Mouse (Mus musculus) hindbrain, embryonic 11.5 days (tissue): ENCODE results near the gene Mrpl38. TPM values are rescaled to one million over a fixed set of nuclear protein-coding genes. Genes with fewer than 3 reads are reported as not detected.
"Not testable (repeated sequence)": the region's sequence is repeated elsewhere in the genome, so short reads cannot be mapped to it uniquely, and the experiment has no call there.

ENCODE experiments used
- ATAC-seq: fragments of 200-750 bp; cut with Nextera tagmentation; 2 replicates; pipeline ENCODE4 v1.8.0; 2017; ENCODE audit warnings: mild to moderate bottlenecking, moderate TSS enrichment, moderate library complexity; ENCODE audit not compliant: low FRiP score
- DNase-seq: peaks from one replicate; pipeline ENCODE4 v3.0.0-alpha.2; 2015; ENCODE audit warnings: low spot score
- H3K27ac ChIP-seq: fragments of 300-500 bp; sonication (generic); 2 replicates; pipeline ENCODE4 v1.5.1; 2014; ENCODE audit warnings: mild to moderate bottlenecking, low read depth, low read length
- H3K27me3 ChIP-seq: fragments of 300-500 bp; sonication (generic); 2 replicates; pipeline ENCODE4 v1.6.1; 2014; ENCODE audit warnings: mild to moderate bottlenecking, low read length, moderate library complexity, mixed read lengths; ENCODE audit not compliant: control insufficient read depth, insufficient read depth
- H3K36me3 ChIP-seq: fragments of 300-500 bp; sonication (generic); 2 replicates; pipeline ENCODE4 v1.6.1; 2014; ENCODE audit warnings: mild to moderate bottlenecking, low read length, moderate library complexity, mixed read lengths; ENCODE audit not compliant: control insufficient read depth, insufficient read depth
- H3K4me1 ChIP-seq: fragments of 300-500 bp; sonication (generic); replicated peaks from 2 replicates; pipeline ENCODE4 v1.6.1; 2014; ENCODE audit warnings: low read length, mixed read lengths; ENCODE audit not compliant: control insufficient read depth, insufficient read depth
- H3K4me2 ChIP-seq: fragments of 300-500 bp; sonication (generic); replicated peaks from 2 replicates; pipeline ENCODE4 v1.6.1; 2014; ENCODE audit warnings: mild to moderate bottlenecking, low read depth, low read length
- H3K4me3 ChIP-seq: fragments of 300-500 bp; sonication (generic); 2 replicates; pipeline ENCODE4 v1.5.1; 2014; ENCODE audit warnings: low read depth, low read length
- H3K9ac ChIP-seq: fragments of 300-500 bp; sonication (generic); 2 replicates; pipeline ENCODE4 v1.6.1; 2014; ENCODE audit warnings: low read depth, low read length
- H3K9me3 ChIP-seq: fragments of 300-500 bp; sonication (generic); 2 replicates; pipeline ENCODE4 v1.6.1; 2016; ENCODE audit warnings: low read length; ENCODE audit not compliant: control insufficient read depth
- WGBS: fragments of 180-500 bp; shearing (Covaris S2); extraction: QIAGEN DNeasy Blood & Tissue Kit; methylation state at CpG from one replicate; pipeline ENCODE4 v1.1.7; 2014; 5-methylcytosine and 5-hydroxymethylcytosine counted together
- polyA plus RNA-seq: library from polyadenylated mRNA; unstranded; fragments of >200 nt; fragmentation: Nextera tagmentation; extraction: Ambion mirVana; gene quantifications from 2 replicates; pipeline ENCODE4 v1.2.1, GENCODE M21; 2014

Mrpl38 gene
- polyA plus RNA-seq, 1 experiment from 2014 or later = 93.2 TPM

GRCm38 (mm10) chr11:116127156-116127980 is 11.3 kb downstream of the Mrpl38 start, which contains the start of gene Trim47:
Gene Trim47 (minus strand): TSS chr11:116127210.
- no peak for ATAC-seq
- WGBS = 28% methylated on average over 23 of the region's 23 CpGs

GRCm38 (mm10) chr11:116126261-116126660 is 12.4 kb downstream of the Mrpl38 start:
- 94% methylated on average over 15 of the region's 15 CpGs for WGBS
- H3K4me1 ChIP-seq = peaks cover 4% of the 10 kb centered on the region; the same call in 1 of the 2 replicates
- H3K27me3 ChIP-seq = no peaks in the 10 kb centered on the region
- no peak for DNase-seq
- no peak overlapping the region for H3K4me3 ChIP-seq
- no peak overlapping the region for H3K4me2 ChIP-seq
- no peak overlapping the region for H3K9ac ChIP-seq
- no peak overlapping the region for H3K27ac ChIP-seq
- no peaks in the 10 kb centered on the region for H3K36me3 ChIP-seq
- no peaks in the 10 kb centered on the region for H3K9me3 ChIP-seq
- ATAC-seq = no peak

More at GRCm38 (mm10) chr11:116127156-116127980, 11.3 kb downstream of the Mrpl38 start, which contains the start of gene Trim47:
- Histone ChIP-seq H3K4me3 (no peak within 1 kb of the TSS), H3K4me2 (no peak within 1 kb of the TSS; the same call in 1 of the 2 replicates), H3K36me3 (0 out of 2 replicates have a peak, but pooled peaks cover 3% of the 10 kb centered on the region), H3K9ac (no peak within 1 kb of the TSS), H3K9me3 (no peaks in the 10 kb centered on the region), H3K4me1 (peaks cover 4% of the 10 kb centered on the region; the same call in 1 of the 2 replicates), H3K27ac (no peak within 1 kb of the TSS; the same call in 1 of the 2 replicates), H3K27me3 (no peaks in the 10 kb centered on the region)
- peak; percentile 58 for DNase-seq

- not testable (repeated sequence) for H3K9me3 ChIP-seq, H3K4me2 ChIP-seq, ATAC-seq, H3K27ac ChIP-seq, H3K36me3 ChIP-seq, H3K4me3 ChIP-seq, H3K9ac ChIP-seq, H3K4me1 ChIP-seq, H3K27me3 ChIP-seq, DNase-seq
- WGBS = 91% methylated on average over 8 of the region's 8 CpGs
Observed at GRCm38 (mm10) chr11:116121731-116122245, 16.9 kb downstream of the Mrpl38 start.

- DNase-seq (no peak), ATAC-seq (no peak)
- H3K27ac ChIP-seq = no peak overlapping the region
- H3K4me1 ChIP-seq = no peaks in the 10 kb centered on the region
- H3K4me2 ChIP-seq = no peak overlapping the region
- H3K27me3 ChIP-seq = no peaks in the 10 kb centered on the region
- H3K4me3 ChIP-seq = no peak overlapping the region
- H3K36me3 ChIP-seq = no peaks in the 10 kb centered on the region
- H3K9me3 ChIP-seq = no peaks in the 10 kb centered on the region
- no peak overlapping the region for H3K9ac ChIP-seq
Observed at GRCm38 (mm10) chr11:116117819-116118218, 20.8 kb downstream of the Mrpl38 start.

- Histone ChIP-seq H3K9ac (no peak overlapping the region), H3K27ac (no peak overlapping the region), H3K9me3 (no peaks in the 10 kb centered on the region), H3K36me3 (no peaks in the 10 kb centered on the region), H3K27me3 (no peaks in the 10 kb centered on the region), H3K4me1 (no peaks in the 10 kb centered on the region), H3K4me2 (no peak overlapping the region), H3K4me3 (no peak overlapping the region)
- no peak for DNase-seq
- no peak for ATAC-seq
- 66% methylated on average over 12 of the region's 12 CpGs for WGBS
Observed at GRCm38 (mm10) chr11:116117241-116117640, 21.4 kb downstream of the Mrpl38 start.

DNA sequence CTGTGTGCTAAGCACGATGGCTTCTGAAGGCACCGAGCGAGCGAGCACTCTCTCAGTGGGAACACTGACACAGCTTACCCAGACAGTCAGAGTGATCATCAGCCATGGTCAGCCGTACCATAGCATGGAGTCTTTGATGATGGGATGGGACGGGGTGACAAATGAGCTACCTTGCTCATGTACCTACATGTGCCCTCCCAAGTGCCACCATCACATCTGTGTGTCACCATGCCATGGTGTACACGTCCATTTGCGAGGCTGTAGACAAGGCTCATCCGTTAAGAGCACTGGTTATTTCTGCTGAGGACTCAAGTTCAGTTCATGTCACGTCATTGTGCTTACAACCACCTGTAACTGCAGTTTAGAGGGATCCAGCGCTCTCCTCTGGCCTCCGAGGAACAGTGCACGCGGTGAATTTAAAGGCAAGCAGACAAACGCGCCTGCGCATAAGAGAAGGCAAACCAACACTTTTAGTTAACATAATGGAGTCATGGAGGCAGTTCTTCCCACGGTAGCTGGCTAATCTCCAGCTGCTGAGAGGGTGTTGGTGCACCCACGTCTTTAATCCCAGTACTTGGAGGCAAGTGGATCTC is 27.0 kb downstream of the Mrpl38 start:
- no peak overlapping the region for H3K4me3 ChIP-seq
- H3K27me3 ChIP-seq = peaks cover 47% of the 10 kb centered on the region
- H3K4me1 ChIP-seq = peaks cover 1% of the 10 kb centered on the region; the same call in 1 of the 2 replicates
- no peak overlapping the region for H3K27ac ChIP-seq
- no peaks in the 10 kb centered on the region for H3K36me3 ChIP-seq
- no peak overlapping the region for H3K4me2 ChIP-seq
- no peak overlapping the region for H3K9ac ChIP-seq
- no peak for ATAC-seq
- no peaks in the 10 kb centered on the region for H3K9me3 ChIP-seq
- DNase-seq = no peak
- 85% methylated on average over 19 of the region's 19 CpGs for WGBS

DNA sequence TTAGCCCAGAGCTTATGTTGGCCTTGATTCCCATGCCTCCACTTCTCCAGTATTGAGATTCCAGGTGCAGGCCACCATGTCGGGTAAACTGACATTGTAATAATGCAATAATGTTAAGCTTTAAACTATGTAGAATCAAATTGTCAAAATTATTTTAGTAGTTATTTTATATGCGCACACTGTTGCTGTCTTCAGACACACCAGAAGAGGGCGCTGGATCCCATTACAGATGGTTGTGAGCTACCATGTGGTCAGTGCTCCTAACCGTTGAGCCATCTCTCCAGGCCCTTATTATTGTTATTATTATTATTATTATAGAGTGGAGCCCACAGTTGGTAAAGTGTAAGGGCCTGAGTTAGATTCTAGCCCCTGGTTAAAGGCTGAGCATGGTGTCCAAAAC is 27.6 kb downstream of the Mrpl38 start:
- H3K27ac ChIP-seq = no peak overlapping the region
- peaks cover 52% of the 10 kb centered on the region for H3K27me3 ChIP-seq
- H3K36me3 ChIP-seq = no peaks in the 10 kb centered on the region
- DNase-seq = no peak
- H3K9ac ChIP-seq = no peak overlapping the region
- H3K4me3 ChIP-seq = no peak overlapping the region
- H3K4me2 ChIP-seq = no peak overlapping the region
- no peaks in the 10 kb centered on the region for H3K9me3 ChIP-seq
- H3K4me1 ChIP-seq = peaks cover 8% of the 10 kb centered on the region
- ATAC-seq = no peak
- WGBS = 78% methylated on average over 4 of the region's 4 CpGs

GRCm38 (mm10) chr11:116110540-116110939 is 28.1 kb downstream of the Mrpl38 start:
- Histone ChIP-seq H3K4me1 (peaks cover 8% of the 10 kb centered on the region), H3K4me3 (peak overlapping the region; percentile 21), H3K27ac (no peak overlapping the region), H3K27me3 (peaks cover 54% of the 10 kb centered on the region), H3K9me3 (no peaks in the 10 kb centered on the region), H3K4me2 (peak overlapping the region; percentile 25; the same call in 1 of the 2 replicates), H3K9ac (no peak overlapping the region), H3K36me3 (no peaks in the 10 kb centered on the region)
- no peak for ATAC-seq
- DNase-seq = no peak
- WGBS = 38% methylated on average over 10 of the region's 10 CpGs
